Mouse (Mus musculus): ENCODE data around the gene Fbxl17.

The Fbxl17 gene

DNA sequence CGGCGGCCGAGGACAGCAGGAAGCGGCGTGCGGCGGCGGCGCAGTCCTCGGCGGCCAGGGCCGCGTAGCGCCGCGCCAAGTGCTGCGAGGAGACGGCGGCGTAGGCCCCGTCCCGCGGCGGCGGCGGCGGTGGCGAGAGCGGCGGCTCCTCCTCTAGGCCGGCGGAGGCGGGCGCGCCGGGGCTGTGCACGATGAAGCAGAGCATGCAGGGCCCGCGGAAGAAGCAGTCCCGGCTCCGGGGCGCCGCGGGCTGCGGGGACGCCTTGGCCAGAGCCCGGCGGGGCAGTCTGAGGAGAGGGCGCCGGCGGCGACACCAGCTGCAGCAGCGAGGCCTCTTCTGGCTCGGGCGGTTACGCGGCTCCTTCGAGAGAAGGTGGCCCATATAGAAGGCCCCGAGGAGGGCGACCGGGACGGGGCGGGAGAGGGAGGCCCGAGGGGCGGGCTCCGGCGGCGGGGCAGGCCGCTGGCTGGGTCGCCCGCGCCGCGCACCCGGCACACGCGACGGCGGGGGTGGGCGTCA is at the start of gene Fbxl17:
Gene Fbxl17, minus strand, starts transcription at position 382 of the 520 bp plus-strand sequence.
- DNase-seq (ENCODE audit: low spot score in 2 of 2), result peak; percentile 34 to 47

GRCm38 (mm10) chr17:63547465-63547864 is 47.6 kb upstream of the Fbxl17 start:
- DNase-seq (ENCODE audit: low spot score in 2 of 2), result peak in 1 of 2 experiments; percentile 10

DNA sequence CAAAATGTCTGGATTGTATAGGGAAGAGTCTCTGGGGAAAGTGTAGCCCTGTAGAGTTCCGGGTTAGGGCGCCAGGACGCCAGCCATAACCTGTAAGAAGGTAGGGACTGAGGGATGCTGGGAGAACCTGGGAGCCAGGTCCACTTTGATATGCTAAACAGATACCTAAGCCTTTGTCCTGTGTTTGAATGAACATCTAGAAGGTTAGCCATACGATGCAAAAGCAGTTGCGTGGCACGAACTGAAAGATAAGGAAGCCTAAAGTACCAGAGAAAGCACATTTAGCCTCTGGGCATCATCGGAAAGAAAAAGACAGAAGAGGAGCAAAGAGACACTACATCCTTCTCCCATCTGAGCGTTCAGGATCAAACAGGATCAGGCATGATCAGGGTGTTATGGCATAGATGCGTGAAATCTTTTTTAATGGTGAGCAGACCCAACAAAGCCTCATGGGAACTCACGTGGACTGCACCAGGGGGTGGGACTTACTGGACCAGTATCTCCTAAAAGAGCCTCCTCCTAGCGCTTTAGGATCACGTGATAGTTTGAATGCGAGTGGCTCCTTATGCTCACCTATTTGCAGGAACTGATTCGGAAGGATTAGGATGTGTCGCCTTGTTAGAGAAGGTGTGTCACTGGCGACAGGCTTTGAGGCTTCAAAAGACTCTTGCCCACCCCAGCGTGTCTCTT is 34.9 kb upstream of the Fbxl17 start:
- no peak for DNase-seq (ENCODE audit: low spot score in 2 of 2)

DNA sequence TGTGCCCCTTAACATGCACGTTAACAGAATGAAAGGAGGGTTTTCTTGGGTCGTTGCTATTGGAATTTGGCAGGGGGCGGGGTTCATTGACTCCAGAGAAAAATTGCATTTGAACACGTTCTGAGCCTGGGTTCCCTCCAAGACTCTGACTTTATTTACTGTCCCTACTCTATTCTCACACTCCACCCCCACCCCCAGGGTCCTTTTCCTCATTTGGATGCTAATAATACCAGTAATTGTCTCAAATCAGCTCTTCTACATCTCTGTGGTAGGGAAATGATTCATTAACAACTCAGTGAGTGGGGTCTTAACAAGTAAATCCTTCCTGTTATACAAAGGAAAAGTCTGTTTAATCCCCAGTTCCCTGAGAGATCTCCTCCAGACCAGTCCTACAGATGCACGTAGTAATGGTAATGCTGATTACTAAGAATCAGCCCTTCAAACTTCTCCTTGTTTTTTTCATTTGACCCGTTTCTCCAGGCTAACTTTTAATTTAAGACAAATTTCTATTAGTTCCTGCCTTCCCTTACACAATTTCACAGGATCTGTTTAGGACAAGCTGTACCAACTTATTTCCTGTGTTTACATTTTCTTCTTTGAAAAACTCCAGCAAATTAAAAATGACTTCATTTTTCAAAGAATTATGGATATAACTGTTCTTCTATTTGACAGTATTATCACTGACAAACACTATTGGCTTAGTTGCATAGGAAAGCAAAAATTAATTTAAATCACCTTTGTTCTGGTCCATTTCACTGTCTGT is 33.4 kb upstream of the Fbxl17 start:
- DNase-seq (ENCODE audit: low spot score in 2 of 2), result no peak

DNA sequence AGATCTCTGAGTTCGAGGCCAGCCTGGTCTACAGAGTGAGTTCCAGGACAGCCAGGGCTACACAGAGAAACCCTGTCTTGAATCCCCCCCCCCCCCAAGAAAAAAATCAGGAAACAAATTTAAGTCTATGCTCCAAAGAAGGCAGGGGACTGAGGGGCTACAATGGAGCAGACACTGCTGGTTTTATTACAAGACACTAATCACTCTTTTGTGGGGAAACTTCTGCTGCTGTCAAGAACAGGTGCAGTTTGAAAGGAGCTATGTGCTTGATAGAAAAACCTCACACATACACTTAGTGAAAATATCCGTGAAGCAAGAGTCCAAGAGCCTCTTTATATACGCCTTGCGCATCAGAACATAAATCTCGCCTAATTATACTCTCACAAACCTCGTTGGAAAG is 29.7 kb upstream of the Fbxl17 start:
- no peak for DNase-seq (ENCODE audit: low spot score in 2 of 2)

GRCm38 (mm10) chr17:63520691-63521090 is 20.9 kb upstream of the Fbxl17 start:
- no peak for DNase-seq (ENCODE audit: low spot score in 2 of 2)

GRCm38 (mm10) chr17:63510451-63510850 is 10.6 kb upstream of the Fbxl17 start:
- DNase-seq (ENCODE audit: low spot score in 2 of 2), result no peak

- no peak for DNase-seq (ENCODE audit: low spot score in 2 of 2)
Observed at GRCm38 (mm10) chr17:63501091-63501490, 1.3 kb upstream of the Fbxl17 start.

DNA sequence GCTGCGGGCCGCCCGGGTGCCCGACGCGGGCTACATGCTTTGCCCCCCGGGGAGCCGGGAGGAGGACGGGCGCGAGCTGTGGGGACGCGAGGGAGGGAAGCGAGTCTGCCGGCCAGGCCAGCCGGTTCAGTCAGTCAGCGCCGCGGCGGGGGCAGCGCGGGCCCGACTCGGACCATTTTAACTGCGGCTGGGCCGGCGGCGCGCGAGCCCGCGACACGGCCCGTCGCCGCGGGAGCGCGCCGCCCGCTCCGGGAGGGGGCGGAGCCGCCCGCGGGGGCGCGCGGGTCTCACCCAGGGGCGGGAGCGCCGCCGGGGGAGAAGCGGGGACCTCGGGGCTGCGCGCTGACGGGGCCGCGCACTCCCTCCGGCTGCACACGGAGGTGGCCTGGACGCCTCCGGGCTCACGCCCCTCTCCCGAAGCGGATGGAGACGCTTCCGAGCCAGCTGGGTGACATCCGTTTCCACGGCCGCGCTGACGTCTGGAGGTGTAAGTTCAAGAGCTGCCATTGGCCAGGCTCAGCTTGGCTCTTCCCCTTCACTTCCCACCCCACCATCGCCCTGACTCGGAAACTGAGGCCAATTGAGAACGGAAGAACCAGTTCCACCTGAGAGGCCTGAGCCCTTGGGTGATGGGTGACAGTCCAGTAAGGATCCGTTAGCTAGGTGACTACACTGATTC is 478 bp upstream of the Fbxl17 start:
- DNase-seq (ENCODE audit: low spot score in 2 of 2), result peak; percentile 73 to 80

DNA sequence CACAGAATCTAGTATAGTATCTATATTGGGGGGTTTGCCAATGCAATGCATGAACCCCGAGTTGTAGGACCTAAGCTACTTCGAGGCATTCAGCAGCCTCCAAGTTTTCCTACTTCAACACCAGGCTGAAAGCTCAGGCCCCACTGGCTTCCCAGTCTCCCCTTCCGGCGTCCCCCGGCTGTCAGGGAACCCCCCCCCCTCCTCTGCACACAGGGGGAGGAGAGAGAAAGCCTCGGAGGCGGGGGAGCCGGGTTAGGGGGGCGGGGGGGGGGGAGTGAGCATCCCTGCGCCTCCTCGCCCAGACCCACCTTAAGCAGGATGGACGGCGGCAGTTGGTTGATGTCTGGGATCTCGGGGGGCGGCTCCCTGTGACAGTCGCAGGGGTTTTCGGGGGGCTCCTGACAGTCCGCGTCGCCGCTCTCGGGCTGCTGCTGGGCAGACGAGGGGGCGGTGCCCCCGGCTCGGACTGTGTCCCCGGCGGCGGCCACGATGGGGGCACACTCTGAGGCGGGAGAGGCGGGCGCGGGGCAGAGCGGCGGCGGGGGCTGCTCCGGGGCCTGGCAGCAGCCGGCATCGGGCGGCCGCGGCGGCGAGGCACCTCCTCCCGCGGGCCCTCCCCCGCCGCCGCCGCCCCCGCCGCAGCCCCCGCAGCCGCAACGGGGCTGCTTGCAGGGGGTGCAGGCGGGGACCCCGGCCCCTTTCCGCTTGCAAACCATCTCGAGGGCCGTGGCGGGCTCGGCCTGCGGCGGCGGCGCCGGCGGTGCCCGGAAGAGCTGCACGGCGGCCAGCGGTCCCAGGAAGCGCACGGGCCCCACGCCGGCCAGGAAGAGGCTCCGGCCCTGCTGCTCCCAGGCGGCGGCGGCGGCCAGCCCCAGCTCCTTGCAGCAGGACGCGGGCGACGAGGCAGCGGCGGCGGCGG is 841 bp downstream of the Fbxl17 start:
- peak; percentile 22 to 25 for DNase-seq (ENCODE audit: low spot score in 2 of 2)

DNA sequence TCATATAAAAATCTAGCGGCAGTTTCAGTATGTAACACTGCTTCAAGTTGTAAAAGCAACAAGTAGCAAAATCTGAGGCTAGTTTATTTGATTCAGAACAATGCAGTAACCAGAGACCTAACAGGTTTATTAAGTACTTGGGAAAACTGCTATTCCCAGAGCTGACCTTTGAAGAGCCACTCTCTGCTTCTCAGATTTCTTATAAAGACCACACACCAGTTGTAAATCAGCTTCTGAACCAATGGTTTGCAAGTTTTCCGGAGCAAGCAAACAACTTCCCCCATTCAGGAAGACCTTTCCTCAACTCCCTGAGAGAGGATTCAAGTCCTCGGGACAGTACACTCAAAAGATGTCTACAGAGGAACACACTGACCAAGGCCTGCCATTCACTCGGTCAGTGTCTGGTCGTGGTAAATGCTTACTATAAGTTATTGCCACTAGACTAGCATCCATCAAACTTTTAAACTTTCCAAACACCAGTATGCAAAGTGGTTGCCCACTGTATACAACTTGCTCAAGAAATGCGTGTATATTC is 1.6 kb downstream of the Fbxl17 start:
- no peak for DNase-seq (ENCODE audit: low spot score in 2 of 2)

GRCm38 (mm10) chr17:63497206-63497731 is 2.5 kb downstream of the Fbxl17 start:
- no peak for DNase-seq (ENCODE audit: low spot score in 2 of 2)

GRCm38 (mm10) chr17:63496153-63496552 is 3.7 kb downstream of the Fbxl17 start:
- DNase-seq (ENCODE audit: low spot score in 2 of 2), result no peak

DNA sequence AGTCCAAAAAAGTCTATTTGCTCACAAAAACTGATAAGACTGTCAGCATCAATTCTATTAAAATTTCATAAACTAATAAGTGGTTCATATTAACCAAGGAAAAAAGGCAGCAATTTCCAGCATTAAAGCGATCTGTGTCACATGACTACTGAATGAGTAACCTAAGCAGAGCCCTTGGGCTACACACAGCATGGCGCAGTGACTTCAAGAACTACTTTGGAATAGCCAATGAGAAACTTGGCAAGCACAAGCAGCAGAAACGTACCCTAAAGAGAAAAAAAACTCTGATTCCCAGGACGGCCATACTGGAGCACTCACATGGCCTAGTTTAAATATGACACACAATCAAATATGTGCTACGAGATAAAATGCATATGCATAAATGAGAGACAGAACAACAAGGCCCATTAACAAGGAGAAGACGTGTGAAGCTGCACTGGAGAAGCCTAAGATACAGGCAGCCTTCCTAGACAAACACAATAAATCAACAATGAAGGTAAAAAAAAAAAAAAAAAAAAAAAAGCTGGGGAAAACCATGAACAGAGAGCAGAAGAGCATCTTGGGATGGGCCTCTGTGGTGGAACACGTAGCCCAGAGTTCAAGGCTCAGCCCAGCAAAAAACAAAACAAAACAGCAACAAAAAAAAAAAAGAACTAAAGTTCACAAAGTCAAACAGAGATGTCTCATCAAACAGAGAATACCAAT is 5.8 kb downstream of the Fbxl17 start:
- DNase-seq (ENCODE audit: low spot score in 2 of 2), result no peak

DNA sequence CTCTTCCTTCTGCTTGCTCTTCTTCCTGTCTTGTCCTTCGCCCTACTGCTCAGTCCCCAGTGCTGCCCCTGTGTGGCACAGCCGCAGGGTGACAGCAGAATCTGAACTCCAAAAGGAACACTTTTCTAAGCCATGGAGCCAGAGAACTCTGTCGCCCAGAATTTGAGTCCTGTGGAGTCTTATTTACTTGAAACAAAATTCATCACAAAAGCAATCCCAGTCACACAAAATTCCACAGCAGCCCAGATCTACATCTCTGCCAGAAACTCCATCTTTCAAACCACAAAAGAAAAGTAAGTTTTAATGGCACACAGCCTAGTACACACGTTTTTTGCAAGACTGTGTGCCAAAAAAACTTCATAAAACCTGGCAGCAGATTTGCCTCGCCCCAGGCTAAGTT is 6.5 kb downstream of the Fbxl17 start:
- DNase-seq (ENCODE audit: low spot score in 2 of 2), result no peak

DNA sequence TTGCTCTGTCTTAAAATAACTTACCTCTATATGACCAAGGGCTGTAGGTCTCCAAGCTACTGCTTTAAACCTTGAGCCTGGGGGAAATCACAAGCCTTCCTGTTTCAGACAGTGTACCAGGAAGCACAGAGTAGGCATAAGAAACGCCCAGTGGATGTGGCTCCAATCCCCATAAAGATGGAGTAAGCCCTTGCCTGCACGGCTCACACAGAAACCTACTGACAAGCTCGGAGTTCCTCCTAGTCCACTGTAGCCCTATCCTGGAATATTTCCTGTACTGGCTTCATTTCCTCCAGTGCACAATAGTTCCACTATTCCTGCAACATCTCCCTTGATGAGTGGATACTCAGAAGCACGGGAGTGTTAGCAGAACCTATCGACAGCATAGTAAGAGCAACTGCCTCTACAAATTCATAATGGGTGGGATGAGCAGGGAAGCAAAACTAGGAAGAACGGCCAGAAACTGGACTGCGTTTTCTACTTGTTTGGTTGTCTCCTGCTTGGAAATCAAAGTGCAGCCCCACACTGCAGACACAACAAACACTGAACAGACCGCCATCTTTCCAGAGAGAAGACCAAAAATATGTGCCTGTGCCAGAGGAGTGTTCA is 7.0 kb downstream of the Fbxl17 start:
- DNase-seq (ENCODE audit: low spot score in 2 of 2), result no peak

GRCm38 (mm10) chr17:63489525-63489924 is 10.3 kb downstream of the Fbxl17 start:
- DNase-seq (ENCODE audit: low spot score in 2 of 2), result no peak

DNA sequence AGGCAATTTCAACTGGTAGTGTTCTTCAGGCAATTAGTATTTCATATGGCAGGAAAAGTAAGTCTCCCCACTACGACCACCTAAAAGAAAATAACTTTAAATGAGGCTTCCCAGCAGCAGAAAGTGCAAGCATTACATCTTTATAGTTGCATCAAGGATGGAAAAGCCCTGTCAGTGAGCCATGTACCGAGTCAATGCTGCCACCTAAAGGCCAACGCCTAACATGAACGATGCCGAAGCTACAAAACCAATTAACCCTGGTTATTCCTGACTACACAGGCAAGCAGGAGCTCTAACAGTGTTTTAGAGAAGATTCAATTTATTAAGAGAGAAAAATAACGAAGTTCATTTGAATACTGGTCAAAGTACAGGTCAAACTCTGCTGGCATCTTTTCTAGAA is 32.0 kb downstream of the Fbxl17 start:
- DNase-seq (ENCODE audit: low spot score in 2 of 2), result peak; percentile 51 to 60

DNA sequence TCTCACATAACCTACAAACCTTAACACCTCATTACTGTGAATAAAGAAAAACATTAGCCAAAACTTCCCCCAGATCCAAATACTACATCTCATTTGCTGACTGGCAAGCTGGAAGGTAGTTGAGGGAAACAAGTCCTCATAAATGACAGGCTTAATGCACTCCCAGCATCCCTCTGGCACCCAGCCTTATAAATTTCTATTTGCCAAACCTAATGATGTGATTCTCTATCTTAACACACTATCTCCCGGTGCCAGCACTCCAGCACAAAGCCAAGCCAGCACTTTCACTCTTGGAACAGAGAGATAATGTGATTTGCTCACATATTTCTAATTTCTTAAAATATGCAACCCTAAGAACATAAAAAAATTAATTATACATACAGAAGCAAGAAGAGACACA is 34.6 kb downstream of the Fbxl17 start:
- DNase-seq (ENCODE audit: low spot score in 2 of 2), result no peak

DNA sequence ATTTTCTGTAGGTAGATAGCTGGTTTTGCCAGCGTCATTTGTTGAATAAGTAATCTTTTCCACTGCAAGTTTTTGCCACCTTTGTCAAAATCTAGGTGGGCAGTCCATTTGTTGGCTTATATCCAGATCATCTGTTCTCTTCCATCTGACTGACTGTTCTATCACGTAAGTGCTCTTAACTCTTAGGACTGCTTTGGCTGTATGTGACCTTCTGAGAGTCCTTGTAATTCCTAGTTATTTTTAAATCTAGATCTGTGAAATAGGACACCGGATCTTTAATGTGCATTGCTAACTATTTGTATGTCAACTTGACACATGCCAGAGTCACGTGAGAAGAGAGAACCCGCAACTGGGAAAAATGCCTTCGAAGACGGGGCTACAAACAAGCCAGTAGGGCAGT is 37.3 kb downstream of the Fbxl17 start:
- no peak for DNase-seq (ENCODE audit: low spot score in 2 of 2)
